Mouse (Mus musculus): ENCODE data around the gene Tspan12. TPM values are rescaled to one million over a fixed set of nuclear protein-coding genes. Genes with fewer than 3 reads are reported as not detected.

Tspan12 gene
- polyA plus RNA-seq, 1 experiment from 2014 or later, result 23.3 TPM

- Histone ChIP-seq H3K27ac (no peak overlapping the region), H3K9ac (no peak overlapping the region)
- DNase-seq, result no peak
Measured at GRCm38 (mm10) chr6:21828437-21828836, 23.9 kb downstream of the Tspan12 start.

DNA sequence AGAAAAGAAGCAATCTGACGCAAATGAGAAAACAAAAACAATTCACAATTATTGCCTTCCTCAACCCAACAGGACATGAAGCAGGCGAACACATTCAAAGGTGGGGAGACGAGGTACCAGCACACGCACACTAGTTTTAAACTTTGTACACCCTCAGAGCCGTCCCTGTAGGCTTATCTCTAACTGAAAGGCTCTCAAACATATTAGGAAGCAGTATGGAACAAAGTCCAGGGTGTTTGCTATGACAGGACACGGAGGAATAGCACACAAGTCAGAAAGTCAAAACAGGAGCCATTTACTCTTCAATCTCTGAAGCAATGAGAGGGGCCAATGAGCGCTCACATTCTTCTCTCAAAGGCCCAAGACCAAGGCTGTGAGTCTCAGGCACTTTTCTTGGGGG is 24.3 kb downstream of the Tspan12 start:
- no peak overlapping the region for H3K4me2 ChIP-seq
- WGBS (ENCODE audit: insufficient replicate concordance), result 52% methylated on average over 7 of the region's 7 CpGs
- H3K9ac ChIP-seq, result no peak overlapping the region
- ATAC-seq (ENCODE audit: low read depth) (no peak), DNase-seq (no peak)
- H3K4me1 ChIP-seq (replicated peaks), result 0 out of 2 replicates have a peak, but pooled peaks cover 10% of the 10 kb centered on the region
- 0 out of 2 replicates have a peak, but pooled peaks cover 5% of the 10 kb centered on the region for H3K36me3 ChIP-seq
- H3K27ac ChIP-seq, result no peak overlapping the region
- H3K4me3 ChIP-seq (replicated peaks), result no peak overlapping the region
- H3K9me3 ChIP-seq (replicated peaks), result no peaks in the 10 kb centered on the region
- no peaks in the 10 kb centered on the region for H3K27me3 ChIP-seq

More at GRCm38 (mm10) chr6:21828437-21828836, 23.9 kb downstream of the Tspan12 start:
- H3K4me2 ChIP-seq, result no peak overlapping the region
- WGBS (ENCODE audit: insufficient replicate concordance), result 68% methylated on average over 4 of the region's 4 CpGs
- no peaks in the 10 kb centered on the region for H3K9me3 ChIP-seq (replicated peaks)
- H3K4me1 ChIP-seq (replicated peaks), result 0 out of 2 replicates have a peak, but pooled peaks cover 10% of the 10 kb centered on the region
- H3K36me3 ChIP-seq, result 0 out of 2 replicates have a peak, but pooled peaks cover 5% of the 10 kb centered on the region
- no peak for ATAC-seq (ENCODE audit: low read depth)
- no peak overlapping the region for H3K4me3 ChIP-seq (replicated peaks)
- H3K27me3 ChIP-seq, result no peaks in the 10 kb centered on the region

- WGBS (ENCODE audit: insufficient replicate concordance), result 83% methylated on average over 7 of the region's 7 CpGs
- Histone ChIP-seq H3K27me3 (no peaks in the 10 kb centered on the region), H3K4me3 (replicated peaks) (no peak overlapping the region), H3K9me3 (replicated peaks) (no peaks in the 10 kb centered on the region), H3K4me1 (replicated peaks) (0 out of 2 replicates have a peak, but pooled peaks cover 10% of the 10 kb centered on the region), H3K27ac (no peak overlapping the region), H3K9ac (no peak overlapping the region), H3K36me3 (no peaks in the 10 kb centered on the region), H3K4me2 (no peak overlapping the region)
- DNase-seq (no peak), ATAC-seq (ENCODE audit: low read depth) (no peak)
Measured at GRCm38 (mm10) chr6:21823694-21824093, 28.6 kb downstream of the Tspan12 start.

DNA sequence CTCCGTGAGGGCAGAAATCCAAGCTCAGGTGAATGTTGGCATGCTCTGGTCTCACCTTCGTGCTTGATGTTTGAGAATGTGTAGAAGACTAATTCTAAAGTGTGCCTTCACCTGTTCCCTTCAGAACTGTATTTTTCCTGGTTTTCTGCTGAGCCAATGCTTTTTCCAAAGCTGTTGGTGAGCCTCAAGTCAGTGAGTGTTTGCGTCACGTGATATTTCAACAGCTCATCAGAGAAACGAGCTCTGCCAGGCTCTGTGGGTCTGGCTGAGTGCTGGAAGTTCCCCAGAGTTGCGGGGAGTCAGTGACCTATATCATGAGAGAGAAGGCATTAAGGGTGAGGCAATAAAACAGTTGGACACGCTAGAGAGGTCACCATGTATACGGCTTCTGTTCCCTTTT is 29.0 kb downstream of the Tspan12 start:
- ATAC-seq (ENCODE audit: low read depth) (no peak), DNase-seq (no peak)
- H3K27me3 ChIP-seq, result no peaks in the 10 kb centered on the region

GRCm38 (mm10) chr6:21822721-21823134 is 29.6 kb downstream of the Tspan12 start:
- ATAC-seq (ENCODE audit: low read depth) (no peak), DNase-seq (no peak)
- 68% methylated on average over 7 of the region's 7 CpGs for WGBS (ENCODE audit: insufficient replicate concordance)
- Histone ChIP-seq H3K27ac (no peak overlapping the region), H3K9ac (no peak overlapping the region), H3K4me1 (replicated peaks) (0 out of 2 replicates have a peak, but pooled peaks cover 8% of the 10 kb centered on the region), H3K27me3 (no peaks in the 10 kb centered on the region), H3K9me3 (replicated peaks) (no peaks in the 10 kb centered on the region), H3K4me2 (no peak overlapping the region), H3K4me3 (replicated peaks) (no peak overlapping the region), H3K36me3 (no peaks in the 10 kb centered on the region)

More for the DNA sequence above, 29.0 kb downstream of the Tspan12 start:
- H3K9me3 ChIP-seq (replicated peaks), result no peaks in the 10 kb centered on the region
- 72% methylated on average over 8 of the region's 8 CpGs for WGBS (ENCODE audit: insufficient replicate concordance)
- 0 out of 2 replicates have a peak, but pooled peaks cover 10% of the 10 kb centered on the region for H3K4me1 ChIP-seq (replicated peaks)
- no peak overlapping the region for H3K4me3 ChIP-seq (replicated peaks)
- no peak overlapping the region for H3K9ac ChIP-seq
- no peak overlapping the region for H3K27ac ChIP-seq
- H3K4me2 ChIP-seq, result no peak overlapping the region
- no peaks in the 10 kb centered on the region for H3K36me3 ChIP-seq

GRCm38 (mm10) chr6:21818107-21818807 is 34.1 kb downstream of the Tspan12 start:
- DNase-seq (no peak), ATAC-seq (ENCODE audit: low read depth) (peak; percentile 41)
- Histone ChIP-seq H3K4me3 (replicated peaks) (no peak overlapping the region), H3K27me3 (no peaks in the 10 kb centered on the region), H3K9ac (no peak overlapping the region), H3K27ac (no peak overlapping the region), H3K36me3 (peaks cover 7% of the 10 kb centered on the region; the same call in 1 of the 2 replicates), H3K4me1 (replicated peaks) (no peaks in the 10 kb centered on the region), H3K4me2 (no peak overlapping the region), H3K9me3 (replicated peaks) (no peaks in the 10 kb centered on the region)
- WGBS (ENCODE audit: insufficient replicate concordance), result 42% methylated on average over 5 of the region's 5 CpGs

- H3K27ac ChIP-seq, result no peak overlapping the region
- no peaks in the 10 kb centered on the region; the same call in 1 of the 2 replicates for H3K36me3 ChIP-seq
- no peak; the same call in 1 of the 2 replicates for ATAC-seq (ENCODE audit: low read depth)
- no peak for DNase-seq
- H3K4me1 ChIP-seq (replicated peaks), result no peaks in the 10 kb centered on the region
- no peaks in the 10 kb centered on the region for H3K9me3 ChIP-seq (replicated peaks)
- no peak overlapping the region for H3K9ac ChIP-seq
- no peaks in the 10 kb centered on the region for H3K27me3 ChIP-seq
- WGBS (ENCODE audit: insufficient replicate concordance), result 82% methylated on average over 7 of the region's 7 CpGs
- no peak overlapping the region for H3K4me2 ChIP-seq
- no peak overlapping the region for H3K4me3 ChIP-seq (replicated peaks)
Measured at GRCm38 (mm10) chr6:21806005-21806404, 46.3 kb downstream of the Tspan12 start.

DNA sequence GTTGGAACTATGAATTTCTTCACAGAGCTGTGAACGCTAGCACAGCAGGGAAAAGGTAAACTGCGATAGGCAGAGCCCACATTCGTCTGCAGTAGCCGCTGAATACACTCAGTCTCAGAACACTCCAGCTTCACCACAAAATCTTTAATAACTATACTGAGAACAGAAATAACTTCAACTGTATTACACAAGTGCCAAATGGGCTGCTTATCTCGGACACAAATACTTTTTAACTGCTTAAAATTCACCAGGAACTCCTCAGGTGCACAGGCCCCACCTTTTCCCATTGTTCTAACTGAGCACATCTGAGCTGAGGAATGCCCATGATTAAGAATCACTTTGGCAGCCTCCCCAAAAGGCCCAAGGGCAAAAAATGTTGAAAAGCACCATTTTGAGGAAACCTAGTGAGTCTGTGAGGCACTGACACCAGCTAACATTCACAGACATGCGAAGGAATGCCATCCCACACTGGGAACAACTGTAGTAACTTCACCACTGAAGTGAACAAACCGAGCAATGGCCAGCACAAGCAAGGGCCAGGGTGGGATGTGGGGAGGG is 47.2 kb downstream of the Tspan12 start:
- Histone ChIP-seq H3K27me3 (no peaks in the 10 kb centered on the region), H3K4me1 (replicated peaks) (no peaks in the 10 kb centered on the region), H3K4me3 (replicated peaks) (no peak overlapping the region), H3K9me3 (replicated peaks) (no peaks in the 10 kb centered on the region), H3K36me3 (no peaks in the 10 kb centered on the region; the same call in 1 of the 2 replicates), H3K9ac (no peak overlapping the region), H3K4me2 (no peak overlapping the region), H3K27ac (no peak overlapping the region)
- ATAC-seq (ENCODE audit: low read depth), result no peak
- no peak for DNase-seq
- 71% methylated on average over 7 of the region's 7 CpGs for WGBS (ENCODE audit: insufficient replicate concordance)

DNA sequence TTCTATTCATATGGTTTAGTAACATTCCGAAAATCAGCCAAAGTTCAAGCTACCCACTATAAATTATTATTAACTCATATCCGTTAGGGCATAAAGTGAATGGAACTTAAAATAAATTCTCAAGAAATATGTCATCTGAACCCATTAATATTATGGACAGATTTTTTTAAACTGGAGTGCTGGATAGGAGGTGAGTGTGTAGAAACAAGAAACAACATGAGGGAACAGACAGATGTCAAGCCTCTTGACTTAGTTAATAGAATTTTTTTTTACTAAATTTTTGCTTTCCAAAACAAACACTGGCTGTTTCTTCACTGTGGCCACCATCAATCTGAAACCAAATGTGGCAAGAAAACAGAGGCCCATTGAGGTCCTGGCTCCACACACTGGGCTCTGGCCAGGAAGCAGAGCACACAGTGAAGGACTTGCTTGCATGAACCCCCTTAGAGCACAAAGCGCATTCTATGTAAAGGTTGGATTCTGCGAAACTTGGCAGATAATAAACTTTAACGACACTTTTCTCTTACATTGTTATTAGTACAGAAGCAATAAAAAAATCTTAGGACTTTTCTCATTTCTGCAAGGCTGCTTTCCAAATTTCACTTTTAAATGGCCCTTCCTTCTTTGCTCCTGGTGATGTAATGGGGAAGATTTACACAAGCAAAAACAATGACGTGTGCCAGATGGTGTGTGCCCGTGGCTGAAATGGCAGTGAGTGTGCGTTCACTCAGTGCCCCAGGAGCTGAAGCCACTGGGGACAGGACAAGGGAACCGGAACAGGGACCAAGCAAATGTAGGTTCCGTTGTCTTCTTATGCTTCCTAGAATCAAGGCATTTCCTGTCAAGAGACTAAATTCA is 48.6 kb downstream of the Tspan12 start:
- no peak overlapping the region for H3K4me2 ChIP-seq

GRCm38 (mm10) chr6:21798581-21798980 is 53.7 kb downstream of the Tspan12 start:
- 62% methylated on average over 9 of the region's 9 CpGs for WGBS (ENCODE audit: insufficient replicate concordance)
- peaks cover 5% of the 10 kb centered on the region for H3K4me1 ChIP-seq (replicated peaks)
- no peaks in the 10 kb centered on the region for H3K9me3 ChIP-seq (replicated peaks)
- no peaks in the 10 kb centered on the region for H3K36me3 ChIP-seq
- H3K27me3 ChIP-seq, result no peaks in the 10 kb centered on the region
- no peak overlapping the region for H3K4me2 ChIP-seq
- DNase-seq (no peak), ATAC-seq (ENCODE audit: low read depth) (no peak)
- no peak overlapping the region for H3K27ac ChIP-seq
- H3K4me3 ChIP-seq (replicated peaks), result no peak overlapping the region
- H3K9ac ChIP-seq, result no peak overlapping the region

More for the DNA sequence above, 48.6 kb downstream of the Tspan12 start:
- Histone ChIP-seq H3K4me1 (replicated peaks) (no peaks in the 10 kb centered on the region), H3K36me3 (no peaks in the 10 kb centered on the region; the same call in 1 of the 2 replicates), H3K27me3 (no peaks in the 10 kb centered on the region), H3K9ac (no peak overlapping the region), H3K27ac (no peak overlapping the region), H3K9me3 (replicated peaks) (no peaks in the 10 kb centered on the region), H3K4me3 (replicated peaks) (no peak overlapping the region)
- 79% methylated on average over 10 of the region's 10 CpGs for WGBS (ENCODE audit: insufficient replicate concordance)
- no peak for DNase-seq
- no peak for ATAC-seq (ENCODE audit: low read depth)

DNA sequence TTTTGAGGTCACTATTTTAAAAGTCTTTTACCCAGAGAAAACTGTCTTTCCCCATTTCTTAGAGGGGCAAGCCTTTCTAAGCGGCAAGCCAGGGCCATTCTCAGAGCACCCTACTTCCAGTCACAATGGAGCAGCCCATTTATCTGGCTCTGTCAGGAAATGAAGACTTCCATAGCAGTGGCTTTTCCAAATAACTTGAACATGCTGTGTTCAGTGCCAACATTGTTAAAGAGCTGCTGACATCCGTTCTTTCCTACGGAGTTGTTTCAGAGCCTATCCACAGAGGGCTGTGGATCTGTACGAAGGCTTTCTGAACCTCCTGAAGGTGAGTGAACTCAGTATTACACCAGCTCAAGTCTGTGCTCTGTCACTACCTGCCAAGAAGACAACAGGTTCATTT is 55.2 kb downstream of the Tspan12 start:
- DNase-seq (no peak), ATAC-seq (ENCODE audit: low read depth) (no peak)
- H3K27me3 ChIP-seq, result no peaks in the 10 kb centered on the region
- H3K9me3 ChIP-seq (replicated peaks), result no peaks in the 10 kb centered on the region
- H3K4me2 ChIP-seq, result no peak overlapping the region
- H3K27ac ChIP-seq, result no peak overlapping the region
- H3K36me3 ChIP-seq, result no peaks in the 10 kb centered on the region
- 80% methylated on average over 4 of the region's 4 CpGs for WGBS (ENCODE audit: insufficient replicate concordance)
- H3K4me1 ChIP-seq (replicated peaks), result peaks cover 8% of the 10 kb centered on the region
- H3K9ac ChIP-seq, result no peak overlapping the region
- H3K4me3 ChIP-seq (replicated peaks), result no peak overlapping the region
